In genomic region chrX:102504179-102504578, GRCm38 (mm10) we compare ENCODE assay signal across 8 mouse cellular contexts. TPM values are rescaled to one million over a fixed set of nuclear protein-coding genes. Genes with fewer than 3 reads are reported as not detected.
DNase-seq lines count a peak whose midpoint lies in the region; ATAC-seq and TF ChIP-seq lines count a peak whose summit lies in the region.

No protein-coding gene starts in this region.

- no peak overlapping the region for H3K27ac ChIP-seq in kidney, embryonic 16.5 days (ENCODE audit: low read length)
- no peak overlapping the region for H3K27ac ChIP-seq in bone marrow, adult 2 months (ENCODE audit: control insufficient read depth, insufficient read depth, low read depth, low read length, poor library complexity)
- peak overlapping the region; percentile 72 for H3K27ac ChIP-seq in hindbrain, embryonic 15.5 days (replicated peaks)
- H3K27ac ChIP-seq in midbrain, postnatal 0 days (ENCODE audit: low read depth, low read length), result 0 out of 2 replicates have a peak overlapping the region, but pooled peaks have one; percentile 12

- TF ChIP-seq CTCF in bone marrow, adult 2 months (IDR thresholded peaks at IDR 0.05; ENCODE audit: control insufficient read depth, insufficient read depth, low read length), result no peak
- no peak for TF ChIP-seq CTCF in midbrain, postnatal 0 days (IDR thresholded peaks at IDR 0.05)

- H3K4me1 ChIP-seq in kidney, embryonic 16.5 days (ENCODE audit: insufficient read depth, low read length), result no peaks in the 10 kb centered on the region
- H3K4me1 ChIP-seq in bone marrow, adult 2 months (ENCODE audit: control insufficient read depth, insufficient read depth, low read length), result no peaks in the 10 kb centered on the region
- H3K4me1 ChIP-seq in hindbrain, embryonic 15.5 days (replicated peaks), result no peaks in the 10 kb centered on the region
- no peaks in the 10 kb centered on the region for H3K4me1 ChIP-seq in midbrain, postnatal 0 days (ENCODE audit: insufficient read depth, low read length)

- H3K4me2 ChIP-seq in kidney, embryonic 16.5 days (replicated peaks; ENCODE audit: low read depth, low read length), result peak overlapping the region; percentile 59
- peak overlapping the region; percentile 60 for H3K4me2 ChIP-seq in hindbrain, embryonic 15.5 days
- H3K4me2 ChIP-seq in midbrain, postnatal 0 days (ENCODE audit: low read depth, low read length, poor library complexity, severe bottlenecking), result peak overlapping the region; percentile 57

- TF ChIP-seq POLR2A in bone marrow, adult 2 months (IDR thresholded peaks at IDR 0.05; ENCODE audit: borderline replicate concordance, control insufficient read depth, low read depth, low read length), result no peak

- H3K4me3 ChIP-seq in kidney, embryonic 16.5 days (ENCODE audit: low read length), result peak overlapping the region; percentile 56
- peak overlapping the region; percentile 75 for H3K4me3 ChIP-seq in bone marrow, adult 2 months (replicated peaks; ENCODE audit: control insufficient read depth, low read depth, low read length)
- H3K4me3 ChIP-seq in hindbrain, embryonic 15.5 days, result peak overlapping the region; percentile 54
- peak overlapping the region; percentile 31 for H3K4me3 ChIP-seq in midbrain, postnatal 0 days (ENCODE audit: low read depth, low read length)

- WGBS in kidney, embryonic 16.5 days, result 31% methylated on average over 10 of the region's 10 CpGs
- WGBS in bone marrow, adult 2 months, result 32% methylated on average over 10 of the region's 10 CpGs
- 36% methylated on average over 10 of the region's 10 CpGs for WGBS in hindbrain, embryonic 15.5 days
- 27% methylated on average over 10 of the region's 10 CpGs for WGBS in midbrain, postnatal 0 days

- peaks cover 17% of the 10 kb centered on the region; the same call in 1 of the 2 replicates for H3K27me3 ChIP-seq in kidney, embryonic 16.5 days (ENCODE audit: insufficient read depth, low read length)
- peaks cover 6% of the 10 kb centered on the region; the same call in 1 of the 2 replicates for H3K27me3 ChIP-seq in hindbrain, embryonic 15.5 days
- peaks cover 8% of the 10 kb centered on the region; the same call in 1 of the 2 replicates for H3K27me3 ChIP-seq in midbrain, postnatal 0 days (ENCODE audit: insufficient read depth, low read length)

- H3K36me3 ChIP-seq in kidney, embryonic 16.5 days (ENCODE audit: insufficient read depth, low read length), result no peaks in the 10 kb centered on the region
- H3K36me3 ChIP-seq in hindbrain, embryonic 15.5 days, result no peaks in the 10 kb centered on the region
- no peaks in the 10 kb centered on the region for H3K36me3 ChIP-seq in midbrain, postnatal 0 days (ENCODE audit: insufficient read depth, low read length)

- intact Hi-C loops in left cerebral cortex, postnatal 4 days (cut with DNase I), result no loop called here

- peak overlapping the region; percentile 57 for H3K9ac ChIP-seq in kidney, embryonic 16.5 days (replicated peaks; ENCODE audit: low read length)
- H3K9ac ChIP-seq in hindbrain, embryonic 15.5 days, result peak overlapping the region; percentile 39; the same call in 1 of the 2 replicates
- H3K9ac ChIP-seq in midbrain, postnatal 0 days (replicated peaks; ENCODE audit: low read length, poor library complexity, severe bottlenecking), result peak overlapping the region; percentile 52; the same call in 1 of the 2 replicates

- DNase-seq in kidney, adult 9 months, result no peak
- DNase-seq in midbrain, postnatal 0 days (ENCODE audit: low spot score), result no peak
- no peak for DNase-seq in urinary bladder, postnatal 36 days (ENCODE audit: low spot score in 2 of 2)
- DNase-seq in left cerebral cortex, postnatal 4 days, result no peak
- DNase-seq in ovary, postnatal 14 days (ENCODE audit: low spot score), result no peak

- H3K9me3 ChIP-seq in kidney, embryonic 16.5 days (ENCODE audit: low read length), result no peaks in the 10 kb centered on the region
- no peaks in the 10 kb centered on the region for H3K9me3 ChIP-seq in hindbrain, embryonic 15.5 days
- no peaks in the 10 kb centered on the region for H3K9me3 ChIP-seq in midbrain, postnatal 0 days (ENCODE audit: low read length)

- 0 out of 2 replicates have a peak, but pooled peaks have one; percentile 7 for ATAC-seq in kidney, embryonic 16.5 days (ENCODE audit: low FRiP score, low TSS enrichment)
- ATAC-seq in hindbrain, embryonic 15.5 days (ENCODE audit: low FRiP score, low read depth), result peak; percentile 64
- ATAC-seq in midbrain, postnatal 0 days (ENCODE audit: low FRiP score), result no peak

RNA-seq across cellular contexts. Expression of gene Hdac8, which starts 1.0 kb away (rescaled TPM):
- polyA plus RNA-seq in kidney, embryonic 16.5 days (2015; fragmentation: Nextera tagmentation; extraction: Ambion mirVana), result 10.7 TPM in 2 replicates
- 8.5 and 10.4 TPM in 2 replicates for polyA plus RNA-seq in bone marrow, adult 2 months (2011; ENCODE audit: insufficient read depth, insufficient read length, low replicate concordance, missing spikeins)
- polyA plus RNA-seq in hindbrain, embryonic 15.5 days (2015; fragmentation: Nextera tagmentation; extraction: Ambion mirVana), result 8.8 and 10.0 TPM in 2 replicates
- total RNA-seq in midbrain, postnatal 0 days (2014; rRNA removed), result 8.7 and 15.5 TPM in 2 replicates
- 9.1 and 9.2 TPM in 2 replicates for polyA plus RNA-seq in midbrain, postnatal 0 days (2015; fragmentation: Nextera tagmentation; extraction: Ambion mirVana)
- 10 to 100 TPM; 10.7 to 10.8 TPM for total RNA-seq in left cerebral cortex, postnatal 4 days (2021)

Comparison
In these comparisons a context has a peak if more than half of its experiments do, and no peak if none do; other contexts are left out.
1. H3K27ac ChIP-seq: peak in hindbrain, embryonic 15.5 days (single experiment) and midbrain, postnatal 0 days (single experiment); none in kidney, embryonic 16.5 days (single experiment) and bone marrow, adult 2 months (single experiment).
2. Peak in every context shown above with its lines, with median percentiles within 50 percentile points of each other: H3K4me2 ChIP-seq, H3K4me3 ChIP-seq and H3K9ac ChIP-seq.